Mouse (Mus musculus): Measurements from ENCODE around the gene Bloc1s5. TPM values are rescaled to one million over a fixed set of nuclear protein-coding genes. Genes with fewer than 3 reads are reported as not detected.

Bloc1s5 gene
- polyA plus RNA-seq, 1 experiment from 2014 or later = 10.6 TPM

GRCm38 (mm10) chr13:38573281-38573680 lies 61.6 kb downstream of the Bloc1s5 start:
- TF ChIP-seq CTCF (IDR thresholded peaks at IDR 0.05; ENCODE audit: low read depth) = no peak
- Histone ChIP-seq H3K9ac (ENCODE audit: low read depth, low read length) (no peak overlapping the region), H3K36me3 (ENCODE audit: control insufficient read depth, insufficient read depth) (no peaks in the 10 kb centered on the region), H3K4me3 (ENCODE audit: low read depth, low read length) (no peak overlapping the region), H3K9me3 (ENCODE audit: control insufficient read depth) (no peaks in the 10 kb centered on the region), H3K27me3 (replicated peaks; ENCODE audit: control insufficient read depth, insufficient read depth, low read length) (no peaks in the 10 kb centered on the region), H3K27ac (ENCODE audit: low read depth, low read length) (no peak overlapping the region), H3K4me2 (replicated peaks; ENCODE audit: low read depth) (no peak overlapping the region), H3K4me1 (replicated peaks; ENCODE audit: control insufficient read depth, insufficient read depth, low read length) (no peaks in the 10 kb centered on the region)
- 91% methylated on average over 1 of the region's 1 CpGs for WGBS
- ATAC-seq = no peak

GRCm38 (mm10) chr13:38565245-38565644 lies 69.7 kb downstream of the Bloc1s5 start:
- TF ChIP-seq CTCF (IDR thresholded peaks at IDR 0.05; ENCODE audit: low read depth) = no peak
- H3K36me3 ChIP-seq (ENCODE audit: control insufficient read depth, insufficient read depth) = no peaks in the 10 kb centered on the region
- 56% methylated on average over 4 of the region's 4 CpGs for WGBS
- no peak overlapping the region for H3K4me3 ChIP-seq (ENCODE audit: low read depth, low read length)
- no peaks in the 10 kb centered on the region for H3K27me3 ChIP-seq (replicated peaks; ENCODE audit: control insufficient read depth, insufficient read depth, low read length)
- H3K4me1 ChIP-seq (replicated peaks; ENCODE audit: control insufficient read depth, insufficient read depth, low read length) = no peaks in the 10 kb centered on the region
- H3K9me3 ChIP-seq (ENCODE audit: control insufficient read depth) = no peaks in the 10 kb centered on the region
- no peak overlapping the region for H3K9ac ChIP-seq (ENCODE audit: low read depth, low read length)
- H3K27ac ChIP-seq (ENCODE audit: low read depth, low read length) = no peak overlapping the region
- H3K4me2 ChIP-seq (replicated peaks; ENCODE audit: low read depth) = no peak overlapping the region
- no peak for ATAC-seq

- Histone ChIP-seq H3K4me2 (replicated peaks; ENCODE audit: low read depth) (no peak overlapping the region), H3K4me1 (replicated peaks; ENCODE audit: control insufficient read depth, insufficient read depth, low read length) (no peaks in the 10 kb centered on the region), H3K27ac (ENCODE audit: low read depth, low read length) (no peak overlapping the region), H3K9ac (ENCODE audit: low read depth, low read length) (no peak overlapping the region), H3K27me3 (replicated peaks; ENCODE audit: control insufficient read depth, insufficient read depth, low read length) (no peaks in the 10 kb centered on the region), H3K36me3 (ENCODE audit: control insufficient read depth, insufficient read depth) (no peaks in the 10 kb centered on the region), H3K4me3 (ENCODE audit: low read depth, low read length) (no peak overlapping the region), H3K9me3 (ENCODE audit: control insufficient read depth) (no peaks in the 10 kb centered on the region)
- ATAC-seq = peak; percentile 86
- TF ChIP-seq CTCF (IDR thresholded peaks at IDR 0.05; ENCODE audit: low read depth) = no peak
- WGBS = 48% methylated on average over 11 of the region's 11 CpGs
Measured at GRCm38 (mm10) chr13:38554611-38555010, 80.3 kb downstream of the Bloc1s5 start.

GRCm38 (mm10) chr13:38554210-38554609 lies 80.7 kb downstream of the Bloc1s5 start:
- H3K9ac ChIP-seq (ENCODE audit: low read depth, low read length) = no peak overlapping the region
- WGBS = 34% methylated on average over 3 of the region's 3 CpGs
- H3K4me3 ChIP-seq (ENCODE audit: low read depth, low read length) = no peak overlapping the region
- H3K9me3 ChIP-seq (ENCODE audit: control insufficient read depth) = no peaks in the 10 kb centered on the region
- no peak overlapping the region for H3K27ac ChIP-seq (ENCODE audit: low read depth, low read length)
- peak; percentile 78 for ATAC-seq
- no peaks in the 10 kb centered on the region for H3K36me3 ChIP-seq (ENCODE audit: control insufficient read depth, insufficient read depth)
- no peaks in the 10 kb centered on the region for H3K27me3 ChIP-seq (replicated peaks; ENCODE audit: control insufficient read depth, insufficient read depth, low read length)
- H3K4me1 ChIP-seq (replicated peaks; ENCODE audit: control insufficient read depth, insufficient read depth, low read length) = no peaks in the 10 kb centered on the region
- no peak for TF ChIP-seq CTCF (IDR thresholded peaks at IDR 0.05; ENCODE audit: low read depth)
- no peak overlapping the region for H3K4me2 ChIP-seq (replicated peaks; ENCODE audit: low read depth)

- Histone ChIP-seq H3K27me3 (replicated peaks; ENCODE audit: control insufficient read depth, insufficient read depth, low read length) (no peaks in the 10 kb centered on the region), H3K27ac (ENCODE audit: low read depth, low read length) (no peak overlapping the region), H3K9ac (ENCODE audit: low read depth, low read length) (no peak overlapping the region), H3K4me2 (replicated peaks; ENCODE audit: low read depth) (no peak overlapping the region), H3K4me3 (ENCODE audit: low read depth, low read length) (no peak overlapping the region), H3K9me3 (ENCODE audit: control insufficient read depth) (no peaks in the 10 kb centered on the region), H3K4me1 (replicated peaks; ENCODE audit: control insufficient read depth, insufficient read depth, low read length) (no peaks in the 10 kb centered on the region), H3K36me3 (ENCODE audit: control insufficient read depth, insufficient read depth) (no peaks in the 10 kb centered on the region)
- ATAC-seq = no peak
- no peak for TF ChIP-seq CTCF (IDR thresholded peaks at IDR 0.05; ENCODE audit: low read depth)
- 80% methylated on average over 5 of the region's 5 CpGs for WGBS
Measured at GRCm38 (mm10) chr13:38548681-38549080, 86.2 kb downstream of the Bloc1s5 start.

GRCm38 (mm10) chr13:38547717-38548116 lies 87.2 kb downstream of the Bloc1s5 start:
- H3K9ac ChIP-seq (ENCODE audit: low read depth, low read length) = no peak overlapping the region
- no peaks in the 10 kb centered on the region for H3K9me3 ChIP-seq (ENCODE audit: control insufficient read depth)
- no peaks in the 10 kb centered on the region for H3K27me3 ChIP-seq (replicated peaks; ENCODE audit: control insufficient read depth, insufficient read depth, low read length)
- H3K4me1 ChIP-seq (replicated peaks; ENCODE audit: control insufficient read depth, insufficient read depth, low read length) = no peaks in the 10 kb centered on the region
- no peak overlapping the region for H3K4me2 ChIP-seq (replicated peaks; ENCODE audit: low read depth)
- no peak for ATAC-seq
- WGBS = 86% methylated on average over 5 of the region's 5 CpGs
- H3K36me3 ChIP-seq (ENCODE audit: control insufficient read depth, insufficient read depth) = no peaks in the 10 kb centered on the region
- no peak overlapping the region for H3K27ac ChIP-seq (ENCODE audit: low read depth, low read length)
- H3K4me3 ChIP-seq (ENCODE audit: low read depth, low read length) = no peak overlapping the region
- no peak for TF ChIP-seq CTCF (IDR thresholded peaks at IDR 0.05; ENCODE audit: low read depth)

- H3K27me3 ChIP-seq (replicated peaks; ENCODE audit: control insufficient read depth, insufficient read depth, low read length) = no peaks in the 10 kb centered on the region
- no peak for ATAC-seq
- no peak overlapping the region for H3K27ac ChIP-seq (ENCODE audit: low read depth, low read length)
- H3K4me3 ChIP-seq (ENCODE audit: low read depth, low read length) = no peak overlapping the region
- no peaks in the 10 kb centered on the region for H3K4me1 ChIP-seq (replicated peaks; ENCODE audit: control insufficient read depth, insufficient read depth, low read length)
- no peaks in the 10 kb centered on the region for H3K9me3 ChIP-seq (ENCODE audit: control insufficient read depth)
- H3K9ac ChIP-seq (ENCODE audit: low read depth, low read length) = no peak overlapping the region
- no peak for TF ChIP-seq CTCF (IDR thresholded peaks at IDR 0.05; ENCODE audit: low read depth)
- H3K4me2 ChIP-seq (replicated peaks; ENCODE audit: low read depth) = no peak overlapping the region
- 84% methylated on average over 4 of the region's 4 CpGs for WGBS
- no peaks in the 10 kb centered on the region for H3K36me3 ChIP-seq (ENCODE audit: control insufficient read depth, insufficient read depth)
Measured at GRCm38 (mm10) chr13:38546754-38547153, 88.2 kb downstream of the Bloc1s5 start.
